Mouse (Mus musculus): ENCODE measurements around the gene Sord.

The Sord gene

GRCm38 (mm10) chr2:122237891-122238470, 3.4 kb downstream of the Sord start:
- peak; percentile 33 for DNase-seq (ENCODE audit: extremely low read depth, insufficient read length, low spot score)

- DNase-seq (ENCODE audit: extremely low read depth, insufficient read length, low spot score) = no peak
Observed at GRCm38 (mm10) chr2:122240735-122241134, 6.2 kb downstream of the Sord start.

GRCm38 (mm10) chr2:122241226-122241625, 6.7 kb downstream of the Sord start:
- DNase-seq (ENCODE audit: extremely low read depth, insufficient read length, low spot score) = no peak

- DNase-seq (ENCODE audit: extremely low read depth, insufficient read length, low spot score) = no peak
Observed at GRCm38 (mm10) chr2:122241935-122242334, 7.4 kb downstream of the Sord start.

- peak; percentile 47 for DNase-seq (ENCODE audit: extremely low read depth, insufficient read length, low spot score)
Observed at GRCm38 (mm10) chr2:122243671-122244131, 9.2 kb downstream of the Sord start.

GRCm38 (mm10) chr2:122247786-122248185, 13.2 kb downstream of the Sord start:
- DNase-seq (ENCODE audit: extremely low read depth, insufficient read length, low spot score) = no peak

- DNase-seq (ENCODE audit: extremely low read depth, insufficient read length, low spot score) = no peak
Observed at GRCm38 (mm10) chr2:122255997-122256396, 21.4 kb downstream of the Sord start.

GRCm38 (mm10) chr2:122260729-122261128, 26.2 kb downstream of the Sord start:
- no peak for DNase-seq (ENCODE audit: extremely low read depth, insufficient read length, low spot score)

- DNase-seq (ENCODE audit: extremely low read depth, insufficient read length, low spot score) = no peak
Observed at GRCm38 (mm10) chr2:122264690-122265089, 30.1 kb downstream of the Sord start.

- no peak for DNase-seq (ENCODE audit: extremely low read depth, insufficient read length, low spot score)
Observed at GRCm38 (mm10) chr2:122266407-122267193, 32.1 kb downstream of the Sord start.

GRCm38 (mm10) chr2:122278769-122279168, 44.2 kb downstream of the Sord start:
- DNase-seq (ENCODE audit: extremely low read depth, insufficient read length, low spot score) = no peak

- DNase-seq (ENCODE audit: extremely low read depth, insufficient read length, low spot score) = no peak
Observed at GRCm38 (mm10) chr2:122284091-122284490, 49.5 kb downstream of the Sord start.

- DNase-seq (ENCODE audit: extremely low read depth, insufficient read length, low spot score) = no peak
Observed at GRCm38 (mm10) chr2:122286137-122286536, 51.6 kb downstream of the Sord start.

GRCm38 (mm10) chr2:122294916-122295315, 60.4 kb downstream of the Sord start:
- DNase-seq (ENCODE audit: extremely low read depth, insufficient read length, low spot score) = no peak

- no peak for DNase-seq (ENCODE audit: extremely low read depth, insufficient read length, low spot score)
Observed at GRCm38 (mm10) chr2:122297271-122298095, 62.9 kb downstream of the Sord start.

GRCm38 (mm10) chr2:122298096-122298499, 63.5 kb downstream of the Sord start, which contains the start of gene Duox2:
Gene Duox2 (minus strand): TSS chr2:122298449.
- DNase-seq (ENCODE audit: extremely low read depth, insufficient read length, low spot score) = no peak

- no peak for DNase-seq (ENCODE audit: extremely low read depth, insufficient read length, low spot score)
Observed at GRCm38 (mm10) chr2:122298596-122299490, 64.3 kb downstream of the Sord start, which contains the start of gene Duoxa2. Gene Duoxa2 (plus strand): TSS chr2:122298900.

GRCm38 (mm10) chr2:122299911-122300655, 65.5 kb downstream of the Sord start:
- DNase-seq (ENCODE audit: extremely low read depth, insufficient read length, low spot score) = no peak

- DNase-seq (ENCODE audit: extremely low read depth, insufficient read length, low spot score) = no peak
Observed at GRCm38 (mm10) chr2:122300656-122301020, 66.1 kb downstream of the Sord start.

Measured in 3134 (cell line).